Mouse (Mus musculus) MEL (cell line): ENCODE data around the gene Gm11559.

Source experiments
- MAZ ChIP-seq: IDR thresholded peaks from 2 replicates; pipeline ENCODE4 v1.6.1; 2012; ENCODE audit warnings: low read depth, mild to moderate bottlenecking, inconsistent platforms, low read length, improper control_type of control experiment
- POLR2A ChIP-seq, 2 experiments: IDR thresholded peaks; 2 replicates each; pipeline ENCODE4 v1.6.1; 2011 to 2012; ENCODE audit warnings: low read length in 2 of 2, mild to moderate bottlenecking in 2 of 2, control low read depth in 1 of 2, improper control_type of control experiment in 1 of 2, low read depth in 1 of 2, moderate library complexity in 1 of 2; ENCODE audit not compliant: control insufficient read depth in 1 of 2, insufficient read depth in 1 of 2, poor library complexity in 1 of 2
- TCF12 ChIP-seq: IDR thresholded peaks from 2 replicates; pipeline ENCODE4 v1.6.1; 2014; ENCODE audit warnings: low read depth, mild to moderate bottlenecking, inconsistent platforms, low read length, improper control_type of control experiment, moderate library complexity
- ZNF384 ChIP-seq: IDR thresholded peaks from 2 replicates; pipeline ENCODE4 v1.6.1; 2012; ENCODE audit warnings: low read depth, mild to moderate bottlenecking, inconsistent platforms, low read length, improper control_type of control experiment

- no peak for TF ChIP-seq MAZ
- no peak for TF ChIP-seq TCF12
- TF ChIP-seq ZNF384 = no peak
- TF ChIP-seq POLR2A (IDR thresholded peaks at IDR 0.05; ENCODE audit: control insufficient read depth in 1 of 2, insufficient read depth in 1 of 2, low read depth in 1 of 2, low read length in 2 of 2, poor library complexity in 1 of 2) = no peak
Measured at GRCm38 (mm10) chr11:99857617-99858016, 6.7 kb upstream of the Gm11559 start, which contains the start of gene Gm11568.
